Mouse (Mus musculus) heart, postnatal 36 days (tissue): Measurements from ENCODE around the gene Trim62. TPM values are rescaled to one million over a fixed set of nuclear protein-coding genes. Genes with fewer than 3 reads are reported as not detected.

Source experiments
- DNase-seq, 2 experiments: peaks; one replicate each; pipeline ENCODE4 v3.0.0; 2021 to 2022
- intact Hi-C: fragments of 180-260 bp; cut with DNase I; formaldehyde crosslinking; loops from one replicate; pipeline ENCODE4 v1.15.1; 2025
- total RNA-seq, 2 experiments: library from RNA; stranded (reverse); gene quantifications; 2 replicates each; pipeline ENCODE4 v1.2.3; 2021

The Trim62 gene
- total RNA-seq, 2 experiments from 2014 or later = 1.5 to 2.1 TPM

DNA sequence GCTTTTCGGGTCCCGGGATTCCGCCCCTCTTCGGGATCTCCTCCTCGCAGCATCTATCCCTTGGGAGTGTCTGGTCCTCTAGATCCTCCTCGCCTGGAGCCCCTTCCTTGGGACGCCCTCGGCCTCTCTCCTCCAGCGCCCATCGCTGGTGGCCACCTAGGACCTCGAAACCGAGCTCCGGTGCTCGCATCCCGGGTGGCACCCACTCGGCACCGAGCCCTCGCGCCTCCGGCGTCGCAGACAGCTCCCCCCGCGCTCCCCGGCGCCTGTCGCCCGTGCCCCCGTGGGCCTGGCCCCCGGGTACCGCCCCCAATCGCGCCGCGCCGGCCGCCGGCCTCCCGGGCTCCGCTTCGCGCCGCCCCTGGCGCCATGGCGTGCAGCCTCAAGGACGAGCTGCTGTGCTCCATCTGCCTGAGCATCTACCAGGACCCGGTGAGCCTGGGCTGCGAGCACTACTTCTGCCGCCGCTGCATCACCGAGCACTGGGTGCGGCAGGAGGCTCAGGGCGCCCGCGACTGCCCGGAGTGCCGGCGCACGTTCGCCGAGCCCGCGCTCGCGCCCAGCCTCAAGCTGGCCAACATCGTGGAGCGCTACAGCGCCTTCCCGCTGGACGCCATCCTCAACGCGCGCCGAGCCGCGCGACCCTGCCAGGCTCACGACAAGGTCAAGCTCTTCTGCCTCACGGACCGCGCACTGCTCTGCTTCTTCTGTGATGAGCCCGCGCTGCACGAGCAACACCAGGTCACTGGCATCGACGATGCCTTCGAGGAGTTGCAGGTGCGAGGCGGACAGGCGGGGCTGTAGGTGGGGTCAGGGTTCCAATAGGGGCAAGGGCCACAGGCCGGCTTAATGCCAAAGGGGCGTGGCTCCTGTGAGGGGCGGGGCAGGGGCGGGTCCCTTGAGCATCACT is 676 bp downstream of the Trim62 start:
- intact Hi-C loops = no loop called here
- peak; percentile 42 to 53 for DNase-seq

DNA sequence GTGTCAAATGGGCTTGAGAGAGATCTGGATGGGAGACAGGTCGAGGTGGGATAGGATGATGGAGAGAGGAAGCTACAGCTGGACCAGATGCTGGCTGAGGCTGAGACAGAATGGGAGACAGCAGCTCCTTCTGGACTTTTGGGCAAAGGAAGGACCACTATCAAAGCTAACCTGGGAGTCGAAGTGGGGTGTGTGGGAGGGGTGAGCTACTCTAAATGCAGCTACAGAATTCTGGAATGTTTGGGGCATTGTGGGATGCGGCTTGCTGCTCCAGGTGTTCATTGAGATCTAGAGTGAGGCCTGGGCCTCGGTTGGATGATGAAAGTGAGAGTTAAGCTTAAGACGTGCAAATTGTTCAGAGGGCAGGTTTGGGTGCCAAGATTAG is 1.3 kb downstream of the Trim62 start:
- intact Hi-C loops = no loop called here
- no peak for DNase-seq

DNA sequence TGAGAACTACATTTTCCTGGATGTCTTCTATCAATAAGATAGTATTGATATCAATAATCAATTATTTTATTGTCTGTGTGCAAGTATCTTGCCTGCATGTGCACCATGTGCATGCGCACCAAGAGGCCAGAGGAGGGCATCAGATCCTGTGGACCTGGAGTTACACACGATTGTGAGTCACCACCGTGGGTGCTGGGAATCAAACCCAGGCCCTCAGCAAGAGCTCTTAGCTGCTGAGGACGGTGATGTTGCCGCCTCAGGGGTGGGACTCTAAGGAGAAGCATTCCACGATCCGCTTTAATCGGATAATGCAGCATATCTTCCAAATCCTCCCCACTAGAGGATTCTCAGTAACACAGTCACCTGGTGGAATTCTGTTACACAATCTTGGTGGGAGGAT is 2.2 kb downstream of the Trim62 start:
- no peak for DNase-seq
- intact Hi-C loops = no loop called here

DNA sequence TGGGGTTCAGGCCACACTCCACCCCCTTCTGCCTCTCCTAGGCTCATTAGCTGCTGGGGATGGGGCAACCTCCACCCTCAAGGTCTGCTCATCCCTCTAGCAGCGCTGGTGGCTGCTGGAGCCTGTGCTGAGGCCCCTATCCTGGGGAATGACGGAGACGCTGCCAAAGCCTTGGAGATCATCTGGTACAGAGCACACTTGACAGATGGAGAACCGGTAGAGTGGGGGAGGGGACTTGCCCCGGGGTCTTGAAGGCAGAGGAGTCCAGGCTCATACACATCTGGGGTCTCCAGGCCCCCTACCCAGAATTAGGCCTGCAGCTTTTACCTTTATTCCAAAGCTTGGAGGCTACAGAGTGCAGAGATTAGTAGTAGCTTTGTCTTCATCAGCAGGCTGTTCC is 3.2 kb downstream of the Trim62 start:
- DNase-seq = no peak
- intact Hi-C loops = no loop called here

DNA sequence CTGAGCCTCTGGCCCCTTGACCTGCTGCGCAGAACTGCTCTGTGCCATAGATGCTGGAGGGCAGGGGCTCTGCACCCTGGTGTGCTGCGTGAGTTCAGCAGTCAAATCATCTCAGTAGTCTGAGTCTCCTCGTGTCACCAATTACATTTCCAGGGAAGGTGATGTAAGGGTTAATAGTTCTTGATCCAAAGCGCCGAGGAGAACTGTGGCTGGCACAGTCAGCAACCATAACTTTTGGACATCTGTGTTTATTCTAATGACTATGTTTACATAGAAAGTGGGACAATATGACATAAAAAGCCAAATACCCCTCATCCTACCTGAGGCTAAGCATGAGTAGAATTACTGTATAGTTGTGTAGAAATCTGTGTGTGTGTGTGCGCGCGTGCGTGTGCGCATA is 3.6 kb downstream of the Trim62 start:
- intact Hi-C loops = no loop called here
- DNase-seq = no peak

DNA sequence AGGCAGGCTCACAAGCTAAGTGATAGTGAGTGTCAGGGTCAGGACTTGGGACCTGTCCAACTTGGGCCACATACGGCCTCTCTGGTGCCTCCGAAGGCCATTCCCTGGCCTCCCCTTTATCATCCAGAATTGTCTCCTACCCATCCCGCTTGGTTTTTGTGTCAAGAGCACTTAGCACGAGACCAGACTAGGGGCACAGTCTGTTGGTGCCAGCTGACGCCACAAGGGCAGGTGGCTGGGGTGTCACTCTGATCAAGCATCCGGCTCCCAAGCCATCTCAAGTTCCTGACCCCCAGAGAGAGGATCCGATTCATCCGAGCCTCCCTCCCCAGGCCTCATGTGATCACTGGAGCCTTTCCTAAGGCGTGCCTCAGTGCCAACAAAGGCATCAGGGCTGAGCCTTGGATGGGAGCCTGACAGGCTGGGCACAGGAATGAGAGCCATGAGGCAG is 4.3 kb downstream of the Trim62 start:
- no peak for DNase-seq
- intact Hi-C loops = no loop called here

DNA sequence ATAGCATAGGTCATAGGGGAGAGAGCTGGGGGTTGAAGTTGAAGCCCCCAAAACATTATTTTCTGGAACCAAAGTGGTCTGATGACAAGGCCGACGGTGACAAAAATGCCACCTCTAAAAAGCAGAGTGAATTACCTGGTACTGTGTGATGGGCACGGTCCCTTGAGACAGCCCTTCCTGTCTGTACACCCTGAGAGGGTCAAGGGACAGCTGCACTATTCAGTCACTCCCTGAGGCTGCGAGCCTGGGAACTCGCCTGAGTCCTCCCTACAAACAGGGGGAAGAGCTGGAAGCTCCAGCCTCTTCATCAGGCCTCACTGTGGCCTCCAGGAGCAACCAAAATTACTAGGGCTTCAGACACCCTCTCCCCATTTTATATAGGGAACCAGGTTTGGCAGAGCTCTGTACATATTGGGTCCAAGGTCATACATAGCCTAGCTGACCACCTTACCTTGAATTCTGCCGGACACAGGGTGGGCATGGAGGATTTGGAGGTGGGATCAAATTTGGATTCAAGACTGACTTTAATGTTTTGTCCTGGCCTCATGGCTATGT is 5.1 kb downstream of the Trim62 start:
- DNase-seq = no peak
- intact Hi-C loops = no loop called here

DNA sequence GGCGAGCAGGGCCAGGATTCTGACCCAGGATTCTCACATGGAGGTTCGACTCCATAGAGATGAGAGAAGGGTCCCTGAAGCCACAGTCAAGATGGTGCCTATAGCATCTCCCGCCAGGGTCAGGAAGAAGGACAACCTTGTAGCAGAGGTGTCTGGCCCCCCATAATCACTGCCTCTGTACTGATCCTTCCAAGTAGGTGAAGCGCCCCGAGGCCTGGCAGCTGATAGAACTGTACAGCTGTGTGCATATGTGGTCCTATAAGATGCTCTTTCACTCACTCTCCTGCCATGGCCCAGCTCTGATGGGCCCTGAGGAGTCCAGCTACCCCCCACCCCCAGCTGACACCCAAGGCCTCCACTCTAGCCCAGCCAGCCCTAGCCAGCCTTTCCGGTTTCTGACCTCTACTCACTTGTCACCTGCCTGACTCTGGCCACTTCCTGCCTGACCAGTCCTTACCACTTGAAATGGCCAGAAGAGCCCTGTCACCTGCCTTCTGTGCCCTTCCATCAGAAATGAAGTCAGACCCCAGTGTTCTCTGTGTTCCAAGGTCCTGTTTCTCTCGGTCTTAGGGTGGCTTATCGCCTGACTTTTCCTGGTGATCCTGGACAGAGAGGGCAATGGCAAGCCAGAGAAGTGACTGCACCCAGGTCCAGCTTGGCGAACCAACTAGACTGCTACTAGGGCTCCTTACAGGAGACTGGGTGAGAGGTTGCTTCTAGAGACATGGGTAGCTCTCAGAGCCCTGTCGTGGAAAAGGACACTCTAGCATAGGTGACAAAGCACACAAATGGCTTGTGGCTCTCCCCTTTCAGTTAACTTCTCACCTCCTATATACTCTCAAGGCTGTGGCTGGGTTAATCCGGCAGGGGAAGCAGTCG is 6.6 kb downstream of the Trim62 start:
- intact Hi-C loops = no loop called here
- no peak for DNase-seq

DNA sequence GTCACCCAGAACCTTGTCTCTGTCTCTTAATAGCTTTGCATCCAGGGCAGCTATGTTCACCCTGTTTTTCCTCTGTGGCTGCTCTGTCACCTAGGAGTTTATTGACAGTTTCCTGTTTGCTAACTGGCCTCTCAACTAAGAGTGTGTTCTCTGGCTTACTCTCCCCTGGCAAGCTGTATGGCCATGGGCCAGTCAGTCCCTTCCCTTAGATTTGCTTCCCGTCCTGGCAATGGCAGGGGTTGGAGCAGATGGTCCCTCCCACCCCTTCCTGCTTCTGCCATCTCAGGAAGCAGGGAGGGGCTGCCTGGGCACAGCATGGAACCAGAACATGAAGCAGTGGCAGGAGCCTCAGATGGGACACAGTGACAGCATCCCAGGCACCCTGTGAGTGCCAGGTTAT is 7.8 kb downstream of the Trim62 start:
- intact Hi-C loops = no loop called here
- DNase-seq = peak; percentile 34 to 49

DNA sequence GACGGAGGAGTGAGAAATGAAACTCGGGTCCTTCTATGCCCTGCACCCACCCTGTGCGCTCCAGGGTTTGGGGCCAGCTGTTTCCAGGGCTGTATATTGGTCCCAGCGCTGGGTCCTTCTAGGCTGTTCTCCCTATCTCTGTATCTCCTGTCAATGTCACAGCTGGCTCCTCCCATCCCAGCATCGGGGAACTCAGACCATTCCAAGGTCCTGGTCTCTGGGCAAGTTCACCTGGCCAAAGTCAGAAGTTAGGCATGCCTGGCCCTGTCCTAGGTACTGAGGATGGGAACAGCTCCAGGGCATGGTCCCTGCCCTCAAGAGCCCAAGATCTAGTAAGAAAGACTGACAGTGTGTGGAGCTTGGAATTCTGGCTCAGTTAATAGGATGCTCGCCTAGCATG is 8.4 kb downstream of the Trim62 start:
- DNase-seq = no peak
- intact Hi-C loops = no loop called here

DNA sequence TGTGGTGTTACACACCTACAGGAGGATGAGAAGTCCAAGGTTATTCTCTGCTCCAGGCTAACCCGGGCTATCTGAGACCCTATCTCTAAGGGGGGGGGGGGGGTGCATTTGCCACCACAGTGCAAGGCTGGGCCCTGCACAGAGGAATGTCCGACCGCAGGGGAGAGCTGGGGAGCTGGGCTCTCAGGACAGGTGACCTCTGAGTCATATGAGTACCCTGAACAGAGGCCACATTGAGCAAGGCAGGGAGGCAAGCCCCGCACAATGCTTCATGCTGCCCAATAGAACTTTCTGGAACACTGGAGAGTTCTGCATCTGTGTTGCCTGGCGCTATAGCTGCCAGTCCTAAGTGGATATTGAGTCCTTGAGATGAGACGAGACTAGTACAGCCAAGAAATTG is 8.8 kb downstream of the Trim62 start:
- intact Hi-C loops = no loop called here
- no peak for DNase-seq

DNA sequence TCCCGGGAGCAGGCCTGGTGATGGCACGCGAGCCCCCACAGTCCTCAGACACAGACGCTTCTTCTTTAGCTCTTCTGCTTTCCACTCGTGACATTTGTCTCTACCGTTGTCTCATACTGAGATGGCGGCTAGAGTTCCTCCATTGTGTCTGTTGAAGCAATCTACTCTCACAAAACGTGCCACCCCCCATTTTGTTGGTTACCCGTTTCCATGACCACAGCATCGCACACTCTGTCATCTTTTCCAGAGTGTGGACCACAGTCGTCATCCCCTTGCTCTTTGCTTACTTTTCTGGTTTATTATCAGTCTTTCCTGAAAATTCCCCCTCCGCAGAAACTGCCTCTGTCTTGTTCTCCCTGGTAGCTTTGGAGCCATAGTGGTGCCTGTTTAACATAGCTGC is 10.7 kb downstream of the Trim62 start:
- intact Hi-C loops = no loop called here
- DNase-seq = no peak

DNA sequence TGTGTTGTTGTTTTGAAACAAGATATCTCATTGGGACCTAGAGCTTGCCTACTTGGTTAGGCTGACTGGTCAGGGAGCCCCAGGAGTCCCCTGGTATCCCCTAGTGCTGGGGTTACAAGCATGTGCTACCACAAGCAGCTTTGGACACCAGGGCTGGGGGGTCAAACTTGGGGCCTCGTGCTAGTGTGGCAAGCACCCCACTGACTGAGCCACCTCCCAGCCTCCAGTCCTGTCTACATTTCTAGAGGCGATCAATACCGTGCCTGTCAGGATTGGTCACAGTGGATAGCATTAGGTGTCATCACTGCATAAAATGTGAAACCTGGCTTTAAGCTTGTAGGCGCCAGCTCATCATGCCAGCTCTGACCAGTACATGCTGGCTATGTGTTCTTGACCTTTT is 12.5 kb downstream of the Trim62 start:
- intact Hi-C loops = no loop called here
- no peak for DNase-seq

DNA sequence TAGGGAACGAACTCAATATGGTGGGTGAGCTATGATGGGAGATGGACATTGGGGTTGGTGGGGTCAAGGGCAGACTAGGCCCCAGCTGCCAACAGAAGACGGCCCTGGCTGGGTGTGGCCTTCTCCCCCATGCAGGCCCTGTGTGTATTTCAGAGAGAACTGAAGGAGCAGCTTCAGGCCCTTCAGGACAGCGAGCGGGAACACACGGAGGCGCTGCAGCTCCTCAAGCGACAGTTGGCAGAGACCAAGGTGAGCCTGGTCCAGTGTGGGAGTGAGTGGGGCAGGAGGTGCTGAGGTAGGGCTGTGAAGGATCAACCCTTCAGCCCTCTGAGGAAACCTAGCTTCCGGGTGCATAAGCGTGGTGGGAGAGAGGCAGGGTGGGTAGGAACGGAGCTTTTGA is 13.3 kb downstream of the Trim62 start:
- DNase-seq = no peak
- intact Hi-C loops = no loop called here

DNA sequence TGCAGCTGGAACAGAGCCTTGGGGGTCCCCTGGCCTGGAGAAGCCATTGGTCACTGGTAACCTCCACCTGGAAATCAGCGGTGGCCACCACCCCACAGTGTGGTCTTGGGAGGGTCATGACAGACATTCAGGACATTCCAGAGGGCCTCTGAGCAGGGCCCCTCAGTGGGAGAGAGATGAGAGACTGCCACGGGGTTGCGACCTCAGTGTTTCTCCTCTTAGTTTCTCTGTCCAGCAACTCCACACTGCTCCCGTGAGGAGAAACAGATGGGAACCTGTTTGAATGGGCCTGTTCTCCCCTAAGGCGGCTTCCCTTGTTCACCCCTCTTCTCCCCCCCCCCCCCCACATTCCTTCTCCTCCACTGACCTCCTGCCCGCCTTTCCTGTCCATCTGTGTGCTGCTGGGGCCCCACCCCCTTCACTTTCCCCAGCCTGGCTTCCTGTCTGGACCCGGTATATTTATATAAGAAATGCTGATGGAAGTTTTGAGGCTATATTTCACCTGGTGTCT is 14.6 kb downstream of the Trim62 start:
- DNase-seq = no peak
- intact Hi-C loops = no loop called here

DNA sequence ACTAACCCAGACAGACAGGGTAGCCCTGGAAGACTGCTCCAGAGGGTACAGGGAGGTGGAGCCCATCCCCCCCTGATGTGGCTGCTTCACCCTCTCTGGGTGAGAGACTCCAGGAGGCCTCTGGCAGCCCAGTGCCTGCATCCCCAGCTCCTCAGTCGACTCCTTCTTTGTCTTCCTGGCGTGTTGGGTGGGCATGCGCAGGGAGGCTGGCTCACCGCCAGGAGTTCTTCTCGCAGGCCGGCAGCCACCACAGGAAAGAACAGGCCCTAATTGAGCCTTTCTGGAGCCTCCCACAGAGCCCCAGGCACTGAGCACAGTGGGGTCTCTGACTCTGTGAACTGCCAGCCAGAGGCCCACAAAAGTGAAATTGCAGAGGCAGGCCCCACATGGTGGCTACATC is 16.0 kb downstream of the Trim62 start:
- intact Hi-C loops = no loop called here
- DNase-seq = peak; percentile 56 to 79

DNA sequence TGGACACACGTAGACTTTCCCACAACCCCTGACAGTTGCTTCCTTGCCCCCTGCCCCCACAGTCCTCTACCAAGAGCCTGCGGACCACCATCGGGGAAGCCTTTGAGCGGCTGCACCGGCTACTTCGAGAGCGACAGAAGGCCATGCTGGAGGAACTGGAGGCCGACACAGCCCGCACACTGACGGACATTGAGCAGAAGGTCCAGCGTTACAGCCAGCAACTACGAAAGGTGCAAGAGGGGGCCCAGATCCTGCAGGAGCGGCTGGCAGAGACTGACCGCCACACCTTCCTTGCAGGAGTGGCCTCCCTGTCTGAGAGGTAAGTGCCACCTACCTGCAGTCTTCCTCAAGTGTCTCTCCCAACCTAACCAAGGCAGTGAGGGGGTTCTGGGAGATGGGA is 17.1 kb downstream of the Trim62 start:
- DNase-seq = no peak
- intact Hi-C loops = no loop called here

DNA sequence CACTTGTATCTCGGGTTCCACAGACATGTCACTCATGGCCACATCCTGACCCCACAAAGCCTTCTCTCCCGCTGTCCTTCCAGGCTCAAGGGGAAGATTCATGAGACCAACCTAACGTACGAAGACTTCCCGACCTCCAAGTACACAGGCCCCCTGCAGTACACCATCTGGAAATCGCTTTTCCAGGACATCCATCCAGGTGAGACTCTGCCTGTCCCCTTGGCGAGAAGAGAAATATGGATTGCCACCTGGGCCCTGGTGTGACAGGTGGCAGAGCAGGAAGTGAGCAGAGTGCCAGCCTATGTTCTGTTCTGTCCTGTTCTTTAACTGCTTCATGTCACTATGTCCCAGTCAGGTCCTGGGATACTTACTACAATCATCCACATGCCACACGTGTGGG is 19.0 kb downstream of the Trim62 start:
- intact Hi-C loops = no loop called here
- DNase-seq = no peak

DNA sequence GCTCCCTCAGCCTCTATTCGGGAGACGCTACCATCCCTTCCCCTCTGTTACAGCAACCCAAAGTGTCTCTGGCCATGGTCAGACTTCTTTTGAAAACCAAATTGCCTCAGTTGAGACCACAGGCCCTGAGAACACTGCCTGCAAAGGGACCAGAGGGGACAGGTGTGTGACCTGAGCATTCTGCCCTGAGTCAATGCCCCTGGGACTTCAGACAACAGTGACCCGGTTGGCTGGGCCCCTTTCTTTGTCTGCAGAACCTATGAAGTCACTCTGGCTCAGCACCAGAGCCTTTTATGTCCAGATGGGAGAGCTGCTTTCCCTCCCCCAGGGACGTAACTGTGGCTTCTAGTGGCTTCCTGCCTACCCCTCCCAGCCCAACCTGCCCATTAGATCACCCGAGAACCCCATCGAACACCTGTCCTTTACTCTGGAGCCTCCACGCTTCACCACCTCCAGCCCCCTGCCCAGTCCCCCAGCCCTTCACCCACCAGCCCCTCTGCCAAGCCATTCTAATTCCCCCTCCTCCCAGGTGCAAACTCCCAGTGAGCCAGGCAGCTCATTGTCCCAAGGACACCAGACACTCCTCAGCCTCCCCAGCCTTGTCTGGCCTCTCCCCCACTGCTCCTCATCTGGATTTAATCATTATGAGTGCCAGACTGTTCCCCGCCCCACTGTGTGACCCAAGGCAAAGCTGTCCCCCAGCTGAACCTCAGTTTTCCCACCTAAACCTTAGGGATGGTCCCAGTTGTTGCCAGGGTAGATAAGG is 20.8 kb downstream of the Trim62 start:
- intact Hi-C loops = no loop called here

DNA sequence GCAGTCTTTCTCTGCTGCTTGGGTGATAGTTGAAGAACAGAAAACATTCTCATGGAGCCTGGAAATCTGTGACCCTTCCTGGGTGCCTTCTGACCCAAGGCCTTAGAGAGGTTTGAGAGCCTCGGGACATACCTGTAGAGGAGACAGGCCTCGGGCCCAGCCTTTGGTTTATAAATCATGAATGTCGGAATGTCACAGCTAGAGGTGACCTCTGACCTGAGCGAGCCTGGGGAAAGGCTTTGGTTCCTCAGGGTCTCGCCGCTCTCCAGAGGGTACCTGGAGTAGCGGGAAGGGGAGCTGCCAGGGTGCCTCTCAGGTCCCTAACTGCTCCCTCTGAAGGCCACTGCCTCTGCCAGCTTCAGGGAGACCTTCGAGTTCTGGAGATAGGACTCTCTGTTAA is 21.9 kb downstream of the Trim62 start:
- intact Hi-C loops = no loop called here

More for the DNA sequence above, 20.8 kb downstream of the Trim62 start:
- DNase-seq = no peak

More for the DNA sequence above, 21.9 kb downstream of the Trim62 start:
- no peak for DNase-seq
